Mouse (Mus musculus): Measurements from ENCODE around the gene Itpr2. TPM values are rescaled to one million over a fixed set of nuclear protein-coding genes. Genes with fewer than 3 reads are reported as not detected.

The Itpr2 gene
- polyA plus RNA-seq, 1 experiment from 2014 or later: 8.2 TPM

GRCm38 (mm10) chr6:146324541-146325204 lies 177.3 kb downstream of the Itpr2 start:
- Histone ChIP-seq H3K36me3 (ENCODE audit: inconsistent target) (no peaks in the 10 kb centered on the region; the same call in 1 of the 2 replicates), H3K4me3 (ENCODE audit: inconsistent target) (no peak overlapping the region), H3K27ac (no peak overlapping the region), H3K79me2 (ENCODE audit: inconsistent target) (no peaks in the 10 kb centered on the region)
- 92% methylated on average over 18 of the region's 19 CpGs for WGBS (ENCODE audit: missing documents)

- WGBS (ENCODE audit: missing documents): 94% methylated on average over 7 of the region's 7 CpGs
- Histone ChIP-seq H3K36me3 (ENCODE audit: inconsistent target) (no peaks in the 10 kb centered on the region; the same call in 1 of the 2 replicates), H3K4me3 (ENCODE audit: inconsistent target) (no peak overlapping the region), H3K79me2 (ENCODE audit: inconsistent target) (no peaks in the 10 kb centered on the region), H3K27ac (no peak overlapping the region)
Observed at GRCm38 (mm10) chr6:146322555-146322954, 179.5 kb downstream of the Itpr2 start.

- no peaks in the 10 kb centered on the region; the same call in 1 of the 2 replicates for H3K36me3 ChIP-seq (ENCODE audit: inconsistent target)
- WGBS (ENCODE audit: missing documents): 98% methylated on average over 4 of the region's 4 CpGs
Observed at GRCm38 (mm10) chr6:146321951-146322350, 180.1 kb downstream of the Itpr2 start.

GRCm38 (mm10) chr6:146316415-146316814 lies 185.6 kb downstream of the Itpr2 start:
- Histone ChIP-seq H3K4me3 (ENCODE audit: inconsistent target) (no peak overlapping the region), H3K27ac (no peak overlapping the region), H3K79me2 (ENCODE audit: inconsistent target) (no peaks in the 10 kb centered on the region), H3K36me3 (ENCODE audit: inconsistent target) (no peaks in the 10 kb centered on the region)
- 94% methylated on average over 6 of the region's 6 CpGs for WGBS (ENCODE audit: missing documents)

More at GRCm38 (mm10) chr6:146321951-146322350, 180.1 kb downstream of the Itpr2 start:
- no peak overlapping the region for H3K27ac ChIP-seq
- no peaks in the 10 kb centered on the region for H3K79me2 ChIP-seq (ENCODE audit: inconsistent target)
- no peak overlapping the region for H3K4me3 ChIP-seq (ENCODE audit: inconsistent target)

- WGBS (ENCODE audit: missing documents): 97% methylated on average over 8 of the region's 8 CpGs
- no peak overlapping the region for H3K4me3 ChIP-seq (ENCODE audit: inconsistent target)
- H3K79me2 ChIP-seq (ENCODE audit: inconsistent target): no peaks in the 10 kb centered on the region
- H3K36me3 ChIP-seq (ENCODE audit: inconsistent target): no peaks in the 10 kb centered on the region
- no peak overlapping the region for H3K27ac ChIP-seq
Observed at GRCm38 (mm10) chr6:146315153-146315552, 186.9 kb downstream of the Itpr2 start.

- no peak overlapping the region for H3K27ac ChIP-seq
- WGBS (ENCODE audit: missing documents): 80% methylated on average over 5 of the region's 5 CpGs
- H3K79me2 ChIP-seq (ENCODE audit: inconsistent target): no peaks in the 10 kb centered on the region
- H3K4me3 ChIP-seq (ENCODE audit: inconsistent target): no peak overlapping the region
- H3K36me3 ChIP-seq (ENCODE audit: inconsistent target): no peaks in the 10 kb centered on the region
Observed at GRCm38 (mm10) chr6:146314304-146314703, 187.7 kb downstream of the Itpr2 start.

GRCm38 (mm10) chr6:146313396-146313795 lies 188.6 kb downstream of the Itpr2 start:
- 53% methylated on average over 4 of the region's 4 CpGs for WGBS (ENCODE audit: missing documents)
- Histone ChIP-seq H3K36me3 (ENCODE audit: inconsistent target) (no peaks in the 10 kb centered on the region), H3K27ac (no peak overlapping the region), H3K79me2 (ENCODE audit: inconsistent target) (no peaks in the 10 kb centered on the region), H3K4me3 (ENCODE audit: inconsistent target) (no peak overlapping the region)

GRCm38 (mm10) chr6:146310210-146310609 lies 191.8 kb downstream of the Itpr2 start:
- H3K79me2 ChIP-seq (ENCODE audit: inconsistent target): no peaks in the 10 kb centered on the region
- H3K4me3 ChIP-seq (ENCODE audit: inconsistent target): no peak overlapping the region
- H3K27ac ChIP-seq: no peak overlapping the region
- no peaks in the 10 kb centered on the region for H3K36me3 ChIP-seq (ENCODE audit: inconsistent target)
- 100% methylated on average over 2 of the region's 2 CpGs for WGBS (ENCODE audit: missing documents)

GRCm38 (mm10) chr6:146309335-146309734 lies 192.7 kb downstream of the Itpr2 start:
- 94% methylated on average over 1 of the region's 1 CpGs for WGBS (ENCODE audit: missing documents)
- H3K4me3 ChIP-seq (ENCODE audit: inconsistent target): no peak overlapping the region
- no peaks in the 10 kb centered on the region for H3K36me3 ChIP-seq (ENCODE audit: inconsistent target)
- H3K27ac ChIP-seq: no peak overlapping the region
- H3K79me2 ChIP-seq (ENCODE audit: inconsistent target): no peaks in the 10 kb centered on the region

GRCm38 (mm10) chr6:146305995-146306394 lies 196.0 kb downstream of the Itpr2 start:
- WGBS (ENCODE audit: missing documents): 31% methylated on average over 3 of the region's 3 CpGs
- Histone ChIP-seq H3K36me3 (ENCODE audit: inconsistent target) (no peaks in the 10 kb centered on the region), H3K4me3 (ENCODE audit: inconsistent target) (no peak overlapping the region), H3K79me2 (ENCODE audit: inconsistent target) (no peaks in the 10 kb centered on the region), H3K27ac (no peak overlapping the region)

- H3K4me3 ChIP-seq (ENCODE audit: inconsistent target): no peak overlapping the region
- WGBS (ENCODE audit: missing documents): 98% methylated on average over 11 of the region's 11 CpGs
- no peaks in the 10 kb centered on the region for H3K36me3 ChIP-seq (ENCODE audit: inconsistent target)
- no peak overlapping the region for H3K27ac ChIP-seq
- H3K79me2 ChIP-seq (ENCODE audit: inconsistent target): no peaks in the 10 kb centered on the region
Observed at GRCm38 (mm10) chr6:146304088-146304487, 197.9 kb downstream of the Itpr2 start.

GRCm38 (mm10) chr6:146303336-146303735 lies 198.7 kb downstream of the Itpr2 start:
- 87% methylated on average over 2 of the region's 2 CpGs for WGBS (ENCODE audit: missing documents)
- no peak overlapping the region for H3K27ac ChIP-seq
- no peak overlapping the region for H3K4me3 ChIP-seq (ENCODE audit: inconsistent target)
- H3K79me2 ChIP-seq (ENCODE audit: inconsistent target): no peaks in the 10 kb centered on the region
- no peaks in the 10 kb centered on the region for H3K36me3 ChIP-seq (ENCODE audit: inconsistent target)

GRCm38 (mm10) chr6:146302574-146303130 lies 199.4 kb downstream of the Itpr2 start:
- WGBS (ENCODE audit: missing documents): 94% methylated on average over 7 of the region's 8 CpGs
- H3K4me3 ChIP-seq (ENCODE audit: inconsistent target): no peak overlapping the region
- H3K27ac ChIP-seq: no peak overlapping the region
- H3K79me2 ChIP-seq (ENCODE audit: inconsistent target): no peaks in the 10 kb centered on the region
- no peaks in the 10 kb centered on the region for H3K36me3 ChIP-seq (ENCODE audit: inconsistent target)

- WGBS (ENCODE audit: missing documents): 97% methylated on average over 3 of the region's 3 CpGs
- H3K4me3 ChIP-seq (ENCODE audit: inconsistent target): no peak overlapping the region
- no peaks in the 10 kb centered on the region for H3K36me3 ChIP-seq (ENCODE audit: inconsistent target)
- no peaks in the 10 kb centered on the region for H3K79me2 ChIP-seq (ENCODE audit: inconsistent target)
- no peak overlapping the region for H3K27ac ChIP-seq
Observed at GRCm38 (mm10) chr6:146302101-146302500, 199.9 kb downstream of the Itpr2 start.

- H3K36me3 ChIP-seq (ENCODE audit: inconsistent target): no peaks in the 10 kb centered on the region
- no peaks in the 10 kb centered on the region for H3K79me2 ChIP-seq (ENCODE audit: inconsistent target)
- H3K4me3 ChIP-seq (ENCODE audit: inconsistent target): no peak overlapping the region
- H3K27ac ChIP-seq: no peak overlapping the region
Observed at GRCm38 (mm10) chr6:146300961-146301360, 201.1 kb downstream of the Itpr2 start.

GRCm38 (mm10) chr6:146298712-146299111 lies 203.3 kb downstream of the Itpr2 start:
- Histone ChIP-seq H3K27ac (no peak overlapping the region), H3K4me3 (ENCODE audit: inconsistent target) (no peak overlapping the region), H3K79me2 (ENCODE audit: inconsistent target) (no peaks in the 10 kb centered on the region), H3K36me3 (ENCODE audit: inconsistent target) (no peaks in the 10 kb centered on the region)

All from macrophage (primary cell).